Mouse (Mus musculus) retina, embryonic 14.5 days (tissue): ENCODE measurements around the gene Gsta1.
"Not testable (repeated sequence)": the region's sequence is repeated elsewhere in the genome, so short reads cannot be mapped to it uniquely, and the experiment has no call there.

Experiments used
- DNase-seq: peaks from one replicate; pipeline ENCODE4 v3.0.0-alpha.2; 2015; ENCODE audit warnings: low spot score

The Gsta1 gene

GRCm38 (mm10) chr9:78230461-78230860 lies at the start of gene Gsta1:
Gsta1 (plus strand) TSS chr9:78230656.
- DNase-seq: not testable (repeated sequence)

- DNase-seq: not testable (repeated sequence)
These were observed 48.0 kb upstream of the Gsta1 start, which contains the start of gene Gsta4 for GRCm38 (mm10) chr9:78182474-78182873. Gsta4 (plus strand) TSS chr9:78182774.

DNA sequence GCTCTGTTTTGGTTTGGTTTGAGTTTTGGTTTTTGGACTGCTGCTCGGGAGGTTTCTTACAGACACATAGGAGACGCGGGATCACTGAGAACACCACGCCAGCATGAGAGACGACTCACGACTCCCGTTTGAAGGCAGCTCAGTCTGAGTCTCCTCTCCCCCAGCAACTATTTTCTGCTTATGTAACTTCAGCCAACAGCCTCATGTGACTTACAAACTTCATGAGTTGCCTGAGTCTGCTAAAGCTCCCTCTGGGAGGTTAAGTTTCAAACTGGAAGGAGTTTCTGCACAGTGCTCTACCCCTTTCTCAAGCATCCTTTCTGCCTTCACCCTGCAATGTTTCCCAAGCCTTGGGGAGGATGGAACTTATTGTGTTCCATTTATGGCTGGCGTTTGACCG lies 44.8 kb upstream of the Gsta1 start:
- no peak for DNase-seq

- no peak for DNase-seq
These were observed 41.5 kb upstream of the Gsta1 start for GRCm38 (mm10) chr9:78188910-78189309.

- no peak for DNase-seq
These were observed 39.5 kb upstream of the Gsta1 start for GRCm38 (mm10) chr9:78190651-78191634.

DNA sequence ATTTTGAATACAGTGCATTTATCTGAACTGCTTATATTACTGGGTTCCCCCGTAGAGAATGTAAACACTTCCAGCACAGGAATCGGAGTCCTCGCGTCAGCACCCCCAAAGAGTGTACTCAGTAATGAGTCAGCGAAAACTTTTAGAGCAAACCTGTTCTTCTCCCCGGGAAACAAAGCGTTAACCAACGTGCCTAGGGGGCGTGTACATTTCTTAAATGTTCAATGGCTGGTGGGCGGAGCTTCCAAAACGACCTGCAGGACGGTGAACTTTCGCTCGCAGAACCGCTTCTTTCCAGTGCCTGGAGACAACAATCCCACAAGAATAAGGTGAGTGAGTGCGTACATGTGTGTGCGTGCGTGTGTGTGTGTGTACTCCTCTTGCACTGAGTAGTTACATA lies 38.7 kb upstream of the Gsta1 start:
- peak; percentile 85 for DNase-seq

- DNase-seq: peak; percentile 77
These were observed 36.4 kb upstream of the Gsta1 start for GRCm38 (mm10) chr9:78193902-78194597.

DNA sequence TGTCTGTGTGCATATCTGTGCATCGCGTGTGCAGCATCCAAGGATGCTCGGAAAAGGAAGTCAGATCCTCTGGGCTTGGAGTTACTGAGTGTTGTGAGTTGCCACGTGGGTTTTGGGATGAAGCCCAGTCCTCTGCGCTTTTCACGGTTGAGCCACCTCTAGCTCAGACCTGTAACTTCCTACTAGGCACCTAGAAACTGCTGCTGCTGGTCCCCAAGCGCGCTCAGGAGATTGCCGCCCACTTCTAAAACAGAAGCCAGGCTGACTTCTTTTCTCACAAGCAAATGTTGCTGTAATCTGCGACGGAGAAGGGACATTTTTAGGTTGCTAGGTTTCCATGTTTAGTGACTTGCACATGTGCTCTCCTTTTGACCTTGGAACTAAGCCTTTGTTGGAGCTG lies 35.4 kb upstream of the Gsta1 start:
- no peak for DNase-seq

GRCm38 (mm10) chr9:78197801-78198200 lies 32.7 kb upstream of the Gsta1 start:
- no peak for DNase-seq

DNA sequence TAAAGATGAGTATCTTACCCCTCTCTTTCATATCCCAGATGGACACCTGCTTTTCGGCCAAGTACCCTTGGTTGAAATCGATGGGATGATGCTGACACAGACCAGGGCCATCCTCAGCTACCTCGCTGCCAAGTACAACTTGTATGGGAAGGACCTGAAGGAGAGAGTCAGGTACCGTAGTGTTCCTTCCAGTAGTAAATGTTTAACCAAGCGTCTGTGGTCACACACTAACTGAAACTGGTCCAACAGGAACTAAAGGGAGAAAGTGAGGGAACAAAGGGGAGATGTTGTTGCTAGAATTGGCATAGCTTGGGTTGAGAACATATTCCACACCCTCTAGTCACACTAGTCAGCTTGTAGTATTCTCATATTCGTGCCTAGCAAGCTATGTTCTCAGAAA lies 26.3 kb upstream of the Gsta1 start:
- no peak for DNase-seq

- DNase-seq: no peak
These were observed 21.5 kb upstream of the Gsta1 start for GRCm38 (mm10) chr9:78208956-78209355.

DNA sequence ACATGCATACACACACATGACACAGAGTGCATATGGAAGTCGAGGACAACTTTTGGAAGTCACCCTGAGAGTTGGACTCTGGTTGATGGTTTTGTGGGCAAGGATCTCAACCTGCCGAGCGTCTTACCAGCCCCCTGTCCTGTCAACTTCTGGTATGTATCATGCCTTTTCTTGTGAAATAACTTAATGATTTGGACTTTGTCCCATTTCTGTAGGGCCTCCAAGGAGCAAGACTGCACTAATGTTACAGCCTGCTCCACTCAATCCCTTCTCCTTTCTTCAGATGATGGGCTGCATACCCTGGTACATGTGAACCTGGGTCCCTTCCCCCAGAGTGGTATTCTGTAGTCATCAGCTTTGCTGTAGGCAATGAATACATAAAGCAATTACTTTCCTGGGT lies 20.4 kb upstream of the Gsta1 start:
- DNase-seq: no peak

DNA sequence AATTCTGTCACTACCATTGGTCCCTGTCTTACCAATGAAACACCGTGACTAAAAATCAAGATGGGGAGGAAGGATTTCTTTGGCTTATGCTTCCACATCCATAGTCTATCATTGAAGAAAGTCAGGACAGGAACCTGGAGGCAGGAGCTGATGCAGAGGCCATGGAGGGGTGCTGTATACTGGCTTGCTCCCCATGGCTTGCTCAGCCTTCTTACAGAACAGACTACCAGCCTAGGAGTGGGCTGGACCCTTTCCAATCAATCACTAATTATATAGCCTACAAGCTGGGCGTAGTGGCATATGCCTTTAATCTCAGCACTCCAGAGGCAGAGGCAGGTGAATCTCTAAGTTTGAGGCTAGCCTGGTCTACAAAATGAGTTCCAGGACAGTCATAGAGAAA lies 19.6 kb upstream of the Gsta1 start:
- no peak for DNase-seq

DNA sequence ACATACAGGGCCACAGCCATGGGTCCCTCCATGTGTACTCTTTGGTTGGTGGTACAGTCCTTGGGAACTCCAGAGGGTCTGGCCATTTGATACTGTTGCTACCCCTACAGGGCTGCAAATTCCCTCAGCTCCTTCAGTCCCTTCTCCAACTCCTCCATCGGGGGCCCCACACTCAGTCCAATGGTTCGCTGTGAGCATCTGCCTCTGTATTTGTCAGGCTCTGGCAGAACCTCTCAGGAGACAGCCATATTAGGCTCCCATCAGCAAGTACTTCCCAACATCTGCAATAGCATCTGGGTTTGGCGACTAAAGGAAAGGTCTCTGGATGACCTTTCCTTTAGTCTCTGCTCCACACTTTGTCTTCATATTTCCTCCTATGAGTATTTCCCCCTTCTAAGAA lies 18.9 kb upstream of the Gsta1 start:
- no peak for DNase-seq

- no peak for DNase-seq
These were observed 18.0 kb upstream of the Gsta1 start for GRCm38 (mm10) chr9:78212341-78213049.

DNA sequence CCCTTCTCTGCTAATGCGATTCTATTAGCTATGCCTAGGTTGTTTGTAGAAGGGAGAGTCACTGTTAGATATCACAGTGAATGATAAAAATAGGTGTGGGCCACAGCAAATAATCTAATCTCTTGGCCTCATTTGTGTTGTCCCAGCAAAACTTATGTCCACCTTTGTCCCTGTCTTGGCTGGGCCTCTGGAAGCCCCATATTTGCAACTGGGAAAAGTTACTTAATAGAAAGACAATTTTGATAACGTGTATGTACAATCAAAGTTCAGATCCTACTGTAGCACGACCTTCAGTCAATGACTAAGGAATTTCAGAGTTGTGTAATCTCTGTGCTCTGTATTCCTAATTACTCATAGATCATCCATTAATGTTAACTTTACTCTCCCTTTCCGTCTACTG lies 13.4 kb upstream of the Gsta1 start:
- DNase-seq: no peak

GRCm38 (mm10) chr9:78222616-78223015 lies 7.8 kb upstream of the Gsta1 start:
- DNase-seq: no peak

GRCm38 (mm10) chr9:78223221-78223902 lies 7.1 kb upstream of the Gsta1 start:
- DNase-seq: no peak

DNA sequence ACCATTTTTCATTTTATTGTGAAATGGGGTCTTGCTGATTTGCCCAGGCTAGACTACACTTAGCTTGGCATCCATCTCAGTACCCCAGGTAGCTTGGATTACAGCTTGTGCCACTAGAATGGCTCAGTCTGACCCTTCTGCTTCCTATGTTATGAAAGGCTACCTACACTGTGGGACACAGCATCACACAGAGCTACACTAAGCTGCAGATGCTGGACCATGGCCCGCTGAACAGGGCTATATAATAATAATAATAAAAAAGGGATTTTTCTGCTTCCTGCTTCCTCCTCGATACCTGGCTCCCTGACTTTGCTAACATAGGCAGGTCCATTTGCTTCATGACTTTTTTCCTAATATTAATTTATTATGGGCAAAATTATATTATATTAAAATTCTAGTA lies 6.0 kb upstream of the Gsta1 start:
- DNase-seq: no peak

DNA sequence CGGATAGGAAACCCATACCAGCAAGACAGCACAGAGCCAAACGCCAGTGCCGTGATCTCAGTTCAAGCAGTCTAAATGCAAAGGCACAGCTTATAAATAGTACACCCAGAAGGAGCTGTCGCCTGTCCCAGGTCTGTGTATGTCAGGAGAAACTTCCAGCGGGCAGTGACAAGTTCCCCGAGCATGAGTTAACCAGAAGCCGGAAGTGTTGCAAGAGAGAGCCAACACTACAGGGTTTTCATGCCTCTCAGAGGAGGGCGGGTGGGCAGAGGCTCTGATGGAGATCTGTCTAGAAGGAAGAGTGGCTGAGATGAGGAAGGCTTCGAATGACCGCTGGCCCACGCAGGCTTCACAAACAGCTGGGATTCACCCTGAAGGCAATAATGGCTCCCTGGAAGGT lies 5.2 kb upstream of the Gsta1 start:
- DNase-seq: no peak

- no peak for DNase-seq
These were observed 2.3 kb upstream of the Gsta1 start for GRCm38 (mm10) chr9:78228122-78228521.

DNA sequence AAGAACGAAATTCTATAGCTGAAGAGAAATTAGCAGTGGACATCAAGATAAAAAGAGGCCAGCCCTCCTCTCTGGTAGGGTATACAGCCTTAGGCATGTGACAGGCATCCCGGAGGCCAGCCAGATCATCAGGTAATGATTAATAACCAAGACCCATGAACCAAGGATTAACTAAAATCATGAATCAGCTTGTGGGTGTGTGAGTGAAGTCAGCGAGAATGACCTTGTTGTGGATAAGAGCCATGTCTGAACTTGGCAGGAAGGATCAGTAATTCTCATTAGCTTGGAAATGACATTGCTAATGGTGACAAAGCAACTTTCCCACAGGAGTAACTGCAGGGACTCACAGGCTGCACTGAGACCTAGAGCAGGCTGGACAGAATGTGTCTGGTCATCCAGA lies 798 bp upstream of the Gsta1 start:
- not testable (repeated sequence) for DNase-seq
